ENCODE assay signal across 1 mouse cellular context in the genomic region with DNA sequence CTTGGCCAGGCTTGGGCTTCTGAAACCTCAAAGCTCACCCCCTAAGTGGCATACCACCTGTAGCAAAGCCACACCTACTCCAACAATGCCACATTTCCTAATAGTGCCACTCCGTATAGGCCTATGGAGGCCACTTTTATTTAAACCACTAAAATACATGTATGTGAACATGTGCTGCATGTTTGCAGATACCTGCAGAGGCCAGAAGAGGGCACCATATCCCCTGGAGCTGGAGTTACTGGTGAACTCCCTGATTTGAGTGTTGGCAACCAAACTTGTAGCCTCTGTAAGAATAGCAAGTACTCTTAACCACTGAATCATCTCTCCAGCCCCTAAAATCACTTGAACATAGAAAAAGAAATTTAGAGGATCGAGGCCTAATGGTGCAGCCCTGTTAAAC.
TF ChIP-seq lines count a peak whose summit lies in the region.

No protein-coding gene starts in this region.

TF ChIP-seq in MEL, 35 proteins besides CTCF, POLR2A, EP300 and RAD21:
- TF ChIP-seq SMC3 (IDR thresholded peaks at IDR 0.05; ENCODE audit: low read depth, low read length) = peak; percentile 77
- peak; percentile 72 for TF ChIP-seq MYC (IDR thresholded peaks at IDR 0.05; ENCODE audit: low read depth, low read length)
- no peak for TF ChIP-seq KAT2A (conservative IDR thresholded peaks at IDR 0.05; ENCODE audit: low read depth, low read length)
- TF ChIP-seq ZC3H11A (IDR thresholded peaks at IDR 0.05; ENCODE audit: low read depth, low read length) = peak; percentile 35
